Mouse (Mus musculus) v-Abl transformed pro-B cells (cell line): ENCODE data around the gene Il6ra.

ENCODE experiments used
- in situ Hi-C, 2 experiments: fragments of 400-800 bp; cut with MboI; formaldehyde crosslinking; loops; one replicate each; pipeline ENCODE4 v1.15.1; 2025; ENCODE audit not compliant: unreplicated experiment in 2 of 2

Gene Il6ra

DNA sequence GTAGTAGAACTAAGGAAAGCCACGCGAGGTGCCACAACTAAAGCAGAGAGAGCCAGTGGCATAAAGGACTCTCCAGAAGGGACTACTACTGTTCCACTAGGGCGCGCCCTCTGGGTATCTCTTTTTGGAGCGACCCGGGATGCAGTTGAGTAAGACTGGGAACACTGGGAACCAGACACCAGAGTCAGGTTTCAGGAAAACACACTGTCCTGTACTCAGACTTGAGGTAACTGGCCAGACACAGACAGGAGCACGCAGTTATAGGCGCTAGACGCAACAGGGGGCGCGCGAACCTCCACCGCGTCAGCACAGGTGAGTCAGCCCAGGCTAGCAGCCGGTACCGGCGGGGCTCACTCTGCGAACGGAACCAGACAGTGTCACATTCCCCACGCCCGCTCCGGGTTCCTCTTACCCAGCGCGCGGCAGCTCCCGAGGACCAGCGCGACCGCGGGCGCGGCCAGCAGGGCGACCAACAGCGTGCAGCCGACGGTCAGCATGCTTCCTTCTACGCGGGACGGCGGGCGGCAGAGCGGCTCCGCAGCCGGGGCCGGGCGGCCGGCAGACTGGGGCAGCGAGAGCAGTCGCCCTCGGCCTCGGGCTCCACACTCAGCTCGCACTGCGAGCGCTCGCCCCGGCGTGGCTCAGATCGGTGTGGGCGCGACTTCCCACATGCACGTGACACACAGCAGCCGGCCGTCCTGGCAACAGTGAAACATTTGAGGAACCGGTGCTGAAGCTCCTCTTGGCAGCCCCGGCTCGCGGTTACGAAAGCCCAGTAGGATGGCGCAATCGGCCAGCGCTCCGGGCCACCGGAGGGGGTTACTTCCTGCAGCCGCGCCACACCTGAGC, at the start of gene Il6ra:
Il6ra (minus strand) TSS at position 654 of the 849 bp plus-strand sequence.
- in situ Hi-C loops = no loop called here

DNA sequence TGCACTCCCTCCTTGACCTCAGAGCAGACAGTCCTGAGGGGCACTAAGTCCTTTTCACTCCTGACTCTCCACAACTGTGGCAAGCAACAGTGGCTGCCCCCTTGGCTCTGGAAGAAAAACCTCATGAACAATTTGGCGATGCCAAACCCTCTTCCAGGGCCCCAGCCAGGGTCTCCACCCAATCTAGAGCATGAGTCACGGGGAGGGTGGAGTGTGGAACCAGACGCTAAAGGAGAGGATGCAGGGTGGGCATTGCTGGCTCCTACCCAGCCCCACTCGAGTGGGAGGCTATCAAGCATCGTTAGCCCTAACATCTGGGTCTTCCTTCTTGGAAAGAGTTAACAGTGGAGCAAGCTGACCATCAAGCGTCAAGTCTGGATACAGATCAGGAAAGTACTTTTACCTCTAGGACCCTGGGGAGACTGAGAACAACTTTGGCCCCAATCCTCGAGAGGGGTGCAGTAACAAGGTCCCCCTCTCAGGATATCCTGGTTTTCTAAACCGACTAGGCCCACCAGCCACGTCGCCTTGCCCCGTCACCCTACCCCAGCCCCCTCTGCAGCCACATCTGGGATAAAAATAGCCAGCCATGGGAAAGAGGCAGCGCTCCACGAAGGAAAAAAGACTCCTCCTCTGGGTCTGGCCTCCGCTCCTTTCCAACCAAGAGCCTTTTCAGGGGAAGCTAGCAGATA, 49.2 kb upstream of the Il6ra start:
- in situ Hi-C loops = loop anchor here in 1 of 2 experiments (10.0 kb wide), 1 partner anchor 177 kb away; no protein-coding TSS in a partner anchor

DNA sequence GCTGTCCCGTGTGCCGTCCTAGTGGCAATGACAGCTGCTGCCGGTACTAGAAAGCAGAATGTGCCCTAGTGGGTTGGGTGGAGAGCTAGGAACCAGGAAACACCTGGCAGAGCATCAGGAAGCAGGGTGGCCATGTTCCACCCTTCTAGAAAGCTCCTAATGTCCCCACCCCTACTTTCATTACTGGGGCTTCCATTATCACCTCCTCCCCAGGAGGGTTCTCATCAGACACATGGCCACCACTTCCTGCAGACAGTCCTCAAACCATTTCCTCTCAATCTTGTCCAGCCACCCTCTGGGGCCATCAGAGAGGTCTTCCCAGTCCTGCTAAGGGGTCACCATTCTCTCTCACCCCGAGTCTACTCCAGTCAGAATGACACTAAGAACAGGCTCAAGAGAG, 48.4 kb upstream of the Il6ra start:
- in situ Hi-C loops = loop anchor here in 1 of 2 experiments (10.0 kb wide), 1 partner anchor 177 kb away; no protein-coding TSS in a partner anchor

DNA sequence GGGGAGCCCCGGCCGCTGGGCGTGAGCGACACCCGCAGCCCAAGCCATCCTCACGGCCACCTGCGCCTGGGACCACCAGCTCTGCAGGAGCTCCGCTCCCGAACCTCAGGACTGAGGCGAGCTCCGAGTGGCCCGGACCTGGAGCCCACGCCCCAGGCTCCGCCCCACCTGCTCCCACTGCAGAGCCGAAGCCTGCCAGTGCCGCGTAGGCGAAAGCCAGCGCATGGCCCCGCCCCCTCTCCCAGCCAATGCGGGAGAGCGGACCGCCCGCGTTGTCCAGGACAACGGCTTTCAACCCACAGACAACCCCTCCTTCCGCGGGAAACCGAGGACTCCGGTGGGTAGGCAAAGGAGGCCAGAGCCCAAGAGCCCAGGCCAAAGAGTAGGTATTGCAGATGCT, 47.5 kb upstream of the Il6ra start:
- in situ Hi-C loops = loop anchor here in 1 of 2 experiments (10.0 kb wide), 1 partner anchor 176 kb away; no protein-coding TSS in a partner anchor

DNA sequence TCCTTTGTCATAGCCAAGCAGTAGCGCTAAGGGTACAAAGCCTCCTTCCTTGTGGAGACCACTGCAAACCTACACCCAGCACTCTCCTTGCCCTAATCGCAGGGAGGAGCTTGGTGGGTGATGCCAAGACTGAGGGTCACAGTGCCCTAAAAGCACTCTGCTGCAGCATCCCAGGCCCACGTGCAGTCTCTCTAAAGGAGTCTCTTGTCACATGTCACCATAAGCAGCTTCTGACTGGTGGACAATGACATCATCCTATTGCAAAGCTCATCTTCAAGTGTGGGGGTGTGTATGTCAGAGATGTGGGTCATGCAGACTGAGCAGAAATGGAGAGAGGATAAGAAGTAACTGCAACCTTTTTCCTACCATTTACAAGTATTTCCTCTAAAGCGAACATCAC, 46.4 kb upstream of the Il6ra start:
- in situ Hi-C loops = loop anchor here in 1 of 2 experiments (5.0 to 10.0 kb wide), 2 partner anchors 108 to 245 kb away; no protein-coding TSS in a partner anchor

DNA sequence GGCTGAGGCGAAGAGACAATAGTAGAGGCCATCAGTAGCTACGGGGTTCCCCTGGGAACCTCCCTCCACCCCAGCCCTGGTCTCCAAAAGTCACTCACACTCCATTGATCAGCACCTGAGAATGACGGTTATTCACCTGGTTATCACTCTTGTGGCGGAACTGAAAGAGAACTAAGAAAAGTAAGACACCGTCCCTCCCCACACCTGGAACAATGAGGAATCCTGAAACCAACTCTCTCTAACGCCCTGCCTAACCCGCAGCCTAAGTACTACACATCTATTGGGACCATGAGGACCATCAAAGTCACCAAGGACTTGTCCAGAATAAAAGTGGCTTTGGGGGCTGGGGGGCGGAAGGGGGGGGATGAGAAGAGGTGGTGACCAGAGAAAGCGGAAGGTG, 44.9 kb upstream of the Il6ra start:
- in situ Hi-C loops = loop anchor here in 1 of 2 experiments (5.0 to 10.0 kb wide), 2 partner anchors 109 to 247 kb away; no protein-coding TSS in a partner anchor

DNA sequence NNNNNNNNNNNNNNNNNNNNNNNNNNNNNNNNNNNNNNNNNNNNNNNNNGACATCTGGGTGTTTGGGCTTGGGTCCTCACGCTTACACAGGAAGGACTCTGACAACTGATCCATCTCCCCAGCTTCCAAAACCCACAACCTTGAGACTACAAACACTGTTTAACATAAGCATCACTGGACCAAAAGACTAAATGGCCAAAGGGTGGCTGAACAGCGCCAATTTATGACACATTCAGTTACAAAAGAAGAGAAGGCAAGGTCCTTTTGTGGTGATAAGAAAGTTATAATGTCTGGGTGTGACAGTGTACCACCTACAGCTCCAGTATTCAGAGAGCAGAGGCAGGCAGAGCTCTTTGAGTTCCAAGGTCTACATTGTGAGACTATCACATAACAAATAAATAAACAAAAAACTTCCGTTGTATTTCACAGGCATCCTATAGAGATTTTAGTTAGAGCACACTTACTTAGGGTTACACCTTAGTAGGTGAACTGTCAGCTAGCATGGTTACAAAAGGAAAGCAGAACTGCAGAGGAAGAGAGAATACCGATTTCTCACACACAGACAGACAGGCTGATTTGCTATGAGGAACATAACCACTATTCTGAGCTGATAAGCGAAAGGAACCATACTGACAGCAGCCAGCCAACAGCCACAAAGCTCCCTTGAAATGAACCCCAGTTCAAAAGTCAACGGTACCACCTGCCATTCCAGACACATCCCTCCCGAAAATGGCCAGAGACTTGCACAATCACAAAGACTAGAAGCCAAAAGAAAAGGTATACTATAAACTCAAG, 43.4 kb upstream of the Il6ra start:
- in situ Hi-C loops = loop anchor here in 1 of 2 experiments (5.0 to 10.0 kb wide), 2 partner anchors 111 to 248 kb away; no protein-coding TSS in a partner anchor

DNA sequence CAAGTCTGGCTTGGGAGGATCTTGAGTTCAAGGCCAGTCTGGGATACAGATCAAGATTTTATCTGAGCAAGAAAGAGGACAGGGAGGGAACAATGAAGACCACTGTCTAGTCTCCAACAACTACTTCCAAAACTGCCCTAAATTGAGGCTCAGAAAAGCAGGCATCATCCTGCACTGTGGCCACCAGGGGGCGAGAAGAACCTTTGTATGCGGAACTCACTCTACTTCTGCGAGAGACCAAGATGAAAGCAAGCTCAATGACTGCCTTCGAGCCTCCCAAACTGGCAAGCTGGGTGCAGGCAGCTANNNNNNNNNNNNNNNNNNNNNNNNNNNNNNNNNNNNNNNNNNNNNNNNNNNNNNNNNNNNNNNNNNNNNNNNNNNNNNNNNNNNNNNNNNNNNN, 40.4 kb upstream of the Il6ra start:
- in situ Hi-C loops = loop anchor here (5.0 to 10.0 kb wide), 2 partner anchors 124 to 251 kb away; no protein-coding TSS in a partner anchor

DNA sequence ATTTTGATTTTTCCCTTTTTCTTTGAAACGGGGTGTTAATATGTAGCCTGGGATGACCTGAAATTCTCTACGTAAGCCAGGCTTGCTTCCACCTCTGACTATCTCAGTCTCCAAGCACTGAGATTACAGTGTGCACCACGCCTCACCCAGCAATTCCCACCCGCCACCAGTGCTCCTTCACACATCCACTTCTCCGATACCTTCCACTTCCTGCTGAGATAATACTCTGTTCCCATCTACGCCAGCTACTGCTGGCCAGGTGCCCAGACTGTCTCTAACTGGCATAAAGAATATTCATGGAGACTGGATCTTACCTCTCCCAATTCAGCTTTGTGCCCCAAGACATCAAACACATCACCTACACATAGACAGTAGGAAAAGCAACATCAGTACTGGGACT, 35.7 kb upstream of the Il6ra start:
- in situ Hi-C loops = loop anchor here in 1 of 2 experiments (25.0 kb wide), 1 partner anchor 689 kb away; no protein-coding TSS in a partner anchor

DNA sequence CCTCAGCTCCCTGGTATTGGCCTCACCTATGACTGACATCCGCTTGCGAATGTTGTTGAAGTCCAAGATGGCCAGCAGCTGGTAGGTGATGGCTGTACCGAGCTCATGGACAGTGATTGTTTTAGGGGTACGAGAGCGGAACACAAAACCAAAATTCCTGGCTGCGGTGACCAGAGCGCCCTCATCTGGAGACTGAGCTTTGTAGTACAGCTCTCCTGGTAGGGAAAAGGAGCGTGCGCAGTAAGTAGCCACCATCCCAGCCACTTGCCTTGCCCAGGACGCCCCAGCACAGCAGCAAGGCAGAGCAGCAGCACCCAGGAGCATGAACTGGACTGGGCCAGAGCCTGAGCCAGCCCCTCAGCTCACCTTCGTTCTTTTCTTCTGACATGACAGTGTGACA, 35.0 kb upstream of the Il6ra start:
- in situ Hi-C loops = loop anchor here in 1 of 2 experiments (25.0 kb wide), 1 partner anchor 689 kb away; no protein-coding TSS in a partner anchor

DNA sequence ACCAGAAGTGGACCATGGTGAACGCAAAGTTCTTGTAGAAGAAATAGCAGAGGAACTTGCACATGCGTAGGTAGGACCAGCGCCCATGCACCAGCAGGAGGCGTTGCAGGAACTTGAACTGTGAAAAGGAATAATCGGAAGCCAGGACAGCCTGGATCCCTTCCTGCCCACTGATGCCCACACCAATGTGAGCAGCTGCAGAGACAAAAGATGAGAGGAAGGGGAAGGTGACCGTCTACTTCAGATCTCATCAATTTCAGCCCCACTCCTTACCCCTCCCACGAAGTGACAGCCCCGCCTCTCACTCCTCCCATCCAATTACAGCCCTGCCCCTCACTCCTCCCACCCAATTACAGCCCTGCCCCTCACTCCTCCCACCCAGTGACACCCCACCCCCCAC, 32.0 kb upstream of the Il6ra start:
- in situ Hi-C loops = loop anchor here in 1 of 2 experiments (25.0 kb wide), 1 partner anchor 692 kb away; no protein-coding TSS in a partner anchor

DNA sequence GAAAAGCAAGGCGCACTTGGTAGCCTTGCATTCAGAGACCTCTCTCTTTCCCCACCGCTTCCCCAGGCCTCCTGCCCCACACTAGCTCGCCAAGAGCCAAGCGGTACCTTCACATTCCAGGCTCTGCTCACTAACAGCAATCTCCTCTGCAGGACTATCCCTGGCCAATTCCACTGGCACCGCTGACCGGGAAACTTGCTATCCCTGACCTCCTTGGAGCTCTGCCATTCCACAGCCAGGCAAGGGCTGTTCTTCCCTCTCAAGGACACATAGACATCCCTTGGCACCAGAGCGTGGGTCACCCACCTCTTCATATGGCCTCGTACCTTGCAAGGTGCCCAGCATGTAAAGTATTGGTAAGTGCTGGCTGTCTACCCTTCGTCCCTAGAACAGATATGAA, 29.9 kb upstream of the Il6ra start:
- in situ Hi-C loops = loop anchor here in 1 of 2 experiments (25.0 kb wide), 1 partner anchor 694 kb away; no protein-coding TSS in a partner anchor

DNA sequence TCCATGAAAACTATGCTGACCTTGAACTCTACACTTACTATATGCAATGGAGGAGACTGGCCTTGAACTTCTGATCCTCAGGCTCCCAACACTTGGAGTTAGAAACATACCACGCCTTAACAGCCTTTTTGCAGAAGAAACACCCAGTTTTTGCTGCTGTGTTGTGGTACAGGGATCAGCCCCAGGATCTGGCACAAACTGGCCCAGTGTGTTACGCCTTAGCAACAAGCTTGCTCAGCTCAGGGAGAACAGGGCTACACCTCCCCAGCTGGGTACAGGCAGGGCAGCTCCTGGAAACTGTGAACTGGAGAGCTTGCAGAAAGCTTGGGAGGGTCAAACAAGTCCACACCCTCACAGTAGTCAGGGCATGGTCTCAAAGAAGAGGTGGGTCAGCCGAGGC, 23.5 kb upstream of the Il6ra start:
- in situ Hi-C loops = loop anchor here in 1 of 2 experiments (25.0 kb wide), 1 partner anchor 701 kb away; no protein-coding TSS in a partner anchor

DNA sequence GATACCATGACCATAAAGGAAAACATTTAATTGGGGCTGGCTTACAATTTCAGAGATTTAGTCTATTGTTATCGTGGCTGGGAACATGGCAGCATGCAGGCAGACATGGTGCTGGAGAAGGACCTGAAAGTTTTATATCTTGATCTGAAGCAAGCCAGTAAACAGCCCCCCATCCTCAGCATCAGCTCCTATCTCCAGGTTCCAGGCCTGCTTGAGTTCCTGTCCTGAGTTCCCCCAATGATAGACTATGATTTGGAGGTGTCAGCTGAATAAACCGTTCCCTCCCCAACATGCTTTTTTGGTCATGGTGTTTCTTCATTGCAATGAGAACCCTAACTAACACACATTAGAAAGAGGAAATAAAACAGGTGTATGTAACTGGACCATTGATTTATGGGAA, 19.9 kb upstream of the Il6ra start:
- in situ Hi-C loops = loop anchor here in 1 of 2 experiments (25.0 kb wide), 1 partner anchor 704 kb away; no protein-coding TSS in a partner anchor

DNA sequence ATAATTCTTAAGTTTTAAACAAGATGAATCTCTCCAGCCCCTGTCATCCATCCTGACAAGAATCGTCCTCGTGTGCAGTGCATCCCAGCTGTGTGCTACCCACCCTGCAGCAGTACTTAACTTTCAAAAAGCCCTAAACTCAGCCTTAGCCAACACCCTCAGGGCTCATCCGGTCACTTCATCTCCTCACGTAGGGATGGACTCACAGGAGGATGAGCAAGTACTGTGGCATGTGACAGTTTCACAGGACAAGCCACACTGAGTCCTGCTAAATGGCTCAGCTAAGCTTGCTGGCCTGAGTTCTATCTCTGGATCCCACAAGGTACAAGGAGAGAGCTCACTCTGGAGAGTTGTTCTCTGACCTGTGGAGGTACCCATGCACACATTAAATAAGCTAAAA, 16.0 kb upstream of the Il6ra start:
- in situ Hi-C loops = loop anchor here in 1 of 2 experiments (25.0 kb wide), 1 partner anchor 708 kb away; no protein-coding TSS in a partner anchor

DNA sequence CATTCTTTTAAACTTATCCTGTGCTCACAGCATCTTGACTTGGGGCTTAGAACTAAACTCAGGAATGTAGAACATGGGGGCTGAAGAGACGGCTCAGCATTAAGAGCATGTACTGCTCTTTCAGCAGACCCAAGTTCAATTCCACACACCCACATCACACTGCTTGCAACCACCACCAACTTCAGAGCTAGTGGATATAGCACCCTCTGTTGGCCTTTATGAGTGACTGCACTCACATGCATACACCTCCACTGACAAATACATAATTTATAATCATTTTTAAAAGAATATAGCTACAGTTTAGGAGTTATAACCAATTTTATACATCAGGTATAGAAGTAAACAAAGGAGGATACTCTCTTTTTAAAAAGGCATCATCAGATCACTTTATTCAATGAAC, 13.4 kb upstream of the Il6ra start:
- in situ Hi-C loops = loop anchor here in 1 of 2 experiments (25.0 kb wide), 1 partner anchor 711 kb away; no protein-coding TSS in a partner anchor

DNA sequence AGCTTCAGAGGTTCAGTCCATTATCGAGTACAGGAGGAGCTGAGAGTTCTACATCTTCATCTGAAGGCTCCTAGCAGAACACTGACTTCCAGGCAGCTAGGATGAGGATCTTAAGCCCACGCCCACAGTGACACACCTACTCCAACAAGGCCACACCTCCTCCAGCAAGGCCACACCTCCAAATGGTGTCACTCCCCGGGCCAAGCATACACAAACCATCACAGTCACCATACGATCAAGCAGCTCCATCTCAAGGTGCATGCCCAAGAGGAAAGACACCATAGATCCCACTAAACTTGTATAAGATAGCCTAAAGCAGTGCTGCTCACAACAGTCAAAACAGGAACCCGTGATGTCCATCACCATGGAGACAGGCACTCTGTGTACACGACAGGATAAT, 7.7 kb upstream of the Il6ra start:
- in situ Hi-C loops = no loop called here

DNA sequence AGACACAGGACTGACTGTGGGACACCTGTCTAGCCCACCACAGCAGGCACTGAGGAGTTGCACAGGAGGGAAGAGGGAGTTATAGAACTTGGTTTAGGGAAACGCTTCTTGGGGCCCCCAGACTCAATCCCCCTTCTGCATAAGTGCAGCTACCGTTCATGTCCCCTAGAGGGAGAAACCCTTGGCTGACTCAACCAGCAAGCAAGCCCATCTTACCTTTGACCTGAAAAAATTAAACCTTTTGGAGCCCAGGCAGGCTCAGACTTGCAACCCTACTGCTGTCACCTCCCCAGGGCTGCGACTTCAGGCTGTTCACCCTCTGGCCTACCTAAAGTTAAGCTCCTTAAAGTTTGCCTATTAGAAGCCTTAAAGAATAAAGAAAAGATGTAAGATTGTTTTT, 4.4 kb upstream of the Il6ra start:
- in situ Hi-C loops = no loop called here

DNA sequence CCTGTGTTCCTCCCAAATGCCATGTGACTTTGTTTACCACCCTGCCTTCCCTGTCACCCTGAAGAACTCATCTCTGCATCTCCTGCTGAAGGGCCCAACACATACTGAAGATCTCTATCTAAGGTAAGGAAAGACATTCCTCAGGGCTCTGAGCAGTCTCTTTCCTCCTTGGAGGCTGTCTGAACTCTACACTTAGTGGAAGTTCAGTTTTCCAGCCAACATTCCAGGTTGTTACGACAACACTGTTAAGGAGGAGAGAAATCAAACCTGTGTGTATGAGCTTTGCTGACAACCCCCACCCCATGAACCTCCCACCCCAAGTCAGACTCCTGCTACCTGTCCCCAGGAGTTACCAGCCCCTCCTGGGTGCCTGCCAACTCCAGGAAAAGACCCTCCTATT, 3.6 kb upstream of the Il6ra start:
- in situ Hi-C loops = no loop called here

DNA sequence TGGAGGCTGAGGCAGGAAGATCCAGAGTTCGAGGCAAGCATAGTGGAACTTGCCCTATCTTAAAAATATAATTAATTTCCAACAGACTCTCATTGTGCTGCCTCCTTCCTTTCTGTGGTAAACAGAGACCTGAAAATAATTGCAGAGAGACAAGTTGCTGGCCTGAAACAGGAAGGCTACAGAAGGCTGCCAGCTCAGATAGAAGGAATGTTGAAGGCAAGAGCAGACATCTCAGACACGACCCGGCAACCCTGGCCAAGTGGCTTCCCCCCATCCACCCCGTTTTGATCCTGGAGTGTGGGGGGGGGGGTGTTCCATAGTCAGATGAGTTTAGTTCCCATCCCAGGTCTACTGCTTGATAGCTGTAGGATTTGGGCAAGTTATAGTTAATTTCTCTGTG, 1.7 kb upstream of the Il6ra start:
- in situ Hi-C loops = no loop called here
